Mouse (Mus musculus): ENCODE measurements around the gene Dohh. TPM values are rescaled to one million over a fixed set of nuclear protein-coding genes. Genes with fewer than 3 reads are reported as not detected.

Dohh gene
- 70.2 and 72.8 TPM in 2 replicates for polyA plus RNA-seq (2015; fragmentation: Nextera tagmentation; extraction: Ambion mirVana)

DNA sequence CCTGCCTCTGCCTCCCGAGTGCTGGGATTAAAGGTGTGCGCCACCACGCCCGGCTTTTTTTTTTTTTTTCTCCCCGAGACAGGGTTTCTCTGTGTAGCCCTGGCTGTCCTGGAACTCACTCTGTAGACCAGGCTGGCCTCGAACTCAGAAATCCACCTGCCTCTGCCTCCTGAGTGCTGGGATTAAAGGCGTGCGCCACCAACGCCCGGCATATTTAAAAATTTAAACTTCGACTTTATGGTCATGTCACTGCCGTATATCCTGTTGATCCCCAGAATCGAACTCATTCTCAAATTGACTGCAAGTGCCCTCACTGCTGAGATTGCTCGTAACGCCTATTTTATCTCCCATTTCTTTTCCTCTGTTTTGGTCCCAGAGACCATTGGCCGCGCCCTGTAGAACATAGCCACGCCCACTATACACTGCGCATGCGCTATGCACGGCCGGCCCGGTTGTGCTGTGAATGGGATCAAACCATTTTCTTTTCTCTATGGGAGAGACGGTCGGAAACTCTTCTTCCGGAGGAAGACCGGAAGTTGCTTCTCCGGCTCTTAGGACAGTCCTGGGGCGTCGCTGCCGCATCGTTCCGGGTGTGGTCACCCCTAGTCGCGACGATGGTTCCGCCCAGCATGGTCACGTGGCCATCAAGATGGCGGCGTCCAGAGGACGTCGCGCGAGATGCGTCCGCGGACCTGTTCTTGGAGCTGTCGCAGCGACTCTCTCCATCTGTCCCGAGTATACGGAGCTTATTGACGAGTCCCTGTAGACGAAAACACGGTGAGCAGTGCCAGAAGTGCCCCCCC lies at the start of gene Dohh, which contains the start of gene Gm48551:
Dohh (plus strand) TSS at position 627 of the 803 bp plus-strand sequence.
Gm48551 (plus strand) TSS at position 665 of the 803 bp plus-strand sequence.

GRCm38 (mm10) chr10:81342686-81343505 lies 41.3 kb upstream of the Dohh start, which contains the start of gene Gipc3:
Gene Gipc3, minus strand, starts transcription at chr10:81343266.

GRCm38 (mm10) chr10:81350351-81351063 lies 33.7 kb upstream of the Dohh start, which contains the start of gene Hmg20b:
Gene Hmg20b, minus strand, starts transcription at chr10:81350480.

DNA sequence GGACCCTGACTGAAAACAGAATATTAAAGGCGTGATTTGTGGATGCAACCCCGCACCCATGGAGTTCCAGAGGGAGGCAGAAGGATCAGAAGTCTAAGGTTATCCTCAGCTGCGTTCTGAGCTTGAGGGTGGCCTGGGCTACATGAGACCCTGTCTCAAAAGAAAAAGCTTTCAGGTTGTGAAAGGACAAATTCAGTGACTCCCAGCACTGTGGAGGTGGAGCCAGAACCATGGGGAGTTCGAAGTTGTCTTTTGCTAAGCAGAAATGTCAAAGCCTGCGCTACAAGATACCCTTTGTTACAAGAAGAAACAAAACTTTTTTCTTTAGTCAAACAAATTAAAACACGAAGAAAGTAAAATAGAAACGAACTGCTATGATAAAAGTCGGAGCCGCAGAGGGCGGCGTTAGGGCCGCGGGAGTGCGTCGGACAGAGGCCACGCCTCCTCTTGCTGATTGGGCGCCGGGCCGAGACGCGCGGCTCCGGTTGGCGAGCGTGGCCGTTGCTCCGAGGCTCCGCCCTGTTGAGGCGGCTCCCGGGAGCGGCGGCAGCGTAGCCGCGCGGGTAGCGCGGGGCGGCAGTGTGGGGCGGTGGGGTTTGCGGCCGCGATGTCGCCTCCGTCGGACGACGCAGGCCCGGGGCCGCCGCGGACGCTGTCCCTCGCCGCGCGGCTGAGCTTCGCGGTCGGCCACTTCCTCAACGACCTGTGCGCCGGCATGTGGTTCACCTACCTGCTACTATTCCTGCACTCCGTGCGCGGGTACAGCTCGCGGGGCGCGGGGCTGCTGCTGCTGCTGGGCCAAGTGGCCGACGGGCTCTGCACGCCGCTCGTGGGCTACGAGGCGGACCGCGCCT lies 27.0 kb upstream of the Dohh start, which contains the start of gene Mfsd12:
Mfsd12 (plus strand) TSS at position 501 of the 854 bp plus-strand sequence.

GRCm38 (mm10) chr10:81365672-81366476 lies 18.4 kb upstream of the Dohh start, which contains the start of gene 4930404N11Rik:
Gene 4930404N11Rik, minus strand, starts transcription at chr10:81365816.

GRCm38 (mm10) chr10:81377793-81378552 lies 6.3 kb upstream of the Dohh start, which contains the start of gene Fzr1:
Gene Fzr1, minus strand, starts transcription at chr10:81378516.

DNA sequence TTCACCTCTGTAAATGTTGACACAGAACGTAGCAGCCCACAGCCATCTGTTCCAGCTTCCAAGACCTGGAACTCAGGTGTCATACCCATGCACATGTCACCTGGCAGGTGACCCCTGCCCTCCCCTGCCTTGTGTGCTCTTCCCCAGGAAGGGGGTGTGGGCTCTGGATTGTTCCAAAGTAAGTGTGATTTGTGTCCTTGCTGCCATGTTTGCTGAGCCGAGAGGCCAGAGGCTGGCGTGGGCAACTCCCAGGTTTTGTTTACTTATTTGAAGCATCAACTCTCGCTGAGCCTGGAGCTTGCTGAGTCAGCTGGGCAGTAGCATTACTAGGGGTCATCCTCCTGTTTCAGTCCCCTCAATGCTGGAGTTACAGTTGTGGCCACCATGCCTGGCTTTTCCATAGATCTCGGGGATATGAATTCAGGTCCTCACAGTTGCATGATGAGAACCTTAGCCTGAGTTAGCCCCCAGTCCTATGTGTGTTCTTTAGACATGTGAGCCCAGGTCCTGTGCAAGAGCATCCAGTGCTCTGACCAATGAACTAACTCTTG lies 4.4 kb downstream of the Dohh start, which contains the start of gene Gm48552:
Gm48552 (plus strand) TSS at position 501 of the 551 bp plus-strand sequence.

DNA sequence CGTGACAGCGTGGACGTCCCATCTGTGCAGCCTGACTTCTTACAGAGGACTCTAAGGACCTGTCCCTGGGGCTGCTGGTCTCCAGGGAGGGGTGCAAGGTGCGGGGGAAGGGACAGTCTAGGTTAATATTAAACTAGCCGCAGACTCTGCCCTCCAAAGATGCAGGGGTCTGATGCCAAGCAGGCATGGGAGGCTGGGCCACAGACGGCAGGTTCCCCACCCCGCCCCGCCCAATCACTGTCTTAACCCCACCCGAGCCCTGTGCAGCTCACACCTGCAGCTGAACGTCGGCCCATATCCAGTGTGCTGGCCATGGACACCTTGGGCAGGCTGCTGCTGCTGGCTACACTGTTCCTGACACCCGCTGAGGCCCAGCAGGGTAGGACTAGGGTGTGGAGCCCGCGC lies 8.6 kb downstream of the Dohh start, which contains the start of gene Smim24:
Smim24 (plus strand) TSS at position 271 of the 405 bp plus-strand sequence.

Small RNA genes within 50 kb of the gene (microRNA-seq; reads per million reads assigned to microRNA genes)
- gene Mir1191b (1.0 to 1.1 reads per million in 2 experiments), gene Mir6913 (0 to 0.21 reads per million in 2 experiments)

Other genes starting within 250 kb of the Dohh start
- 29.7 and 34.0 TPM in 2 replicates for gene Zbtb7a, start 249.2 kb upstream of the Dohh start, polyA plus RNA-seq (2015; fragmentation: Nextera tagmentation; extraction: Ambion mirVana)
- 20.9 and 22.3 TPM in 2 replicates for gene Pias4, start 216.5 kb upstream of the Dohh start, polyA plus RNA-seq (2015; fragmentation: Nextera tagmentation; extraction: Ambion mirVana)
- gene Eef2, start 207.8 kb upstream of the Dohh start, polyA plus RNA-seq (2015; fragmentation: Nextera tagmentation; extraction: Ambion mirVana) = 392 and 402 TPM in 2 replicates
- 44.3 and 52.5 TPM in 2 replicates for gene Dapk3, start 201.4 kb upstream of the Dohh start, polyA plus RNA-seq (2015; fragmentation: Nextera tagmentation; extraction: Ambion mirVana)
- gene 4930442H23Rik, start 200.6 kb upstream of the Dohh start, polyA plus RNA-seq (2015; fragmentation: Nextera tagmentation; extraction: Ambion mirVana) = not detected in 2 replicates
- 2.9 and 4.7 TPM in 2 replicates for gene Nmrk2, start 182.4 kb upstream of the Dohh start, polyA plus RNA-seq (2015; fragmentation: Nextera tagmentation; extraction: Ambion mirVana)
- 0.26 and 0.45 TPM in 2 replicates for gene Atcay, start 153.6 kb upstream of the Dohh start, polyA plus RNA-seq (2015; fragmentation: Nextera tagmentation; extraction: Ambion mirVana)
- 2.3 and 2.5 TPM in 2 replicates for gene Zfr2, start 151.3 kb upstream of the Dohh start, polyA plus RNA-seq (2015; fragmentation: Nextera tagmentation; extraction: Ambion mirVana)
- 0.65 and 0.90 TPM in 2 replicates for gene Matk, start 131.5 kb upstream of the Dohh start, polyA plus RNA-seq (2015; fragmentation: Nextera tagmentation; extraction: Ambion mirVana)
- gene Mrpl54, start 117.5 kb upstream of the Dohh start, polyA plus RNA-seq (2015; fragmentation: Nextera tagmentation; extraction: Ambion mirVana) = 201 and 207 TPM in 2 replicates
- 50.7 and 53.6 TPM in 2 replicates for gene Apba3, start 117.5 kb upstream of the Dohh start, polyA plus RNA-seq (2015; fragmentation: Nextera tagmentation; extraction: Ambion mirVana)
- gene Tjp3, start 92.8 kb upstream of the Dohh start, polyA plus RNA-seq (2015; fragmentation: Nextera tagmentation; extraction: Ambion mirVana) = 0.47 and 0.58 TPM in 2 replicates
- gene Pip5k1c, start 91.5 kb upstream of the Dohh start, polyA plus RNA-seq (2015; fragmentation: Nextera tagmentation; extraction: Ambion mirVana) = 15.1 and 16.0 TPM in 2 replicates
- gene Cactin, start 63.3 kb upstream of the Dohh start, polyA plus RNA-seq (2015; fragmentation: Nextera tagmentation; extraction: Ambion mirVana) = 11.0 and 15.5 TPM in 2 replicates
- 7.3 and 7.8 TPM in 2 replicates for gene Tbxa2r, start 55.7 kb upstream of the Dohh start, polyA plus RNA-seq (2015; fragmentation: Nextera tagmentation; extraction: Ambion mirVana)
- gene Gipc3, start 41.2 kb upstream of the Dohh start, polyA plus RNA-seq (2015; fragmentation: Nextera tagmentation; extraction: Ambion mirVana) = 0.11 and 0.13 TPM in 2 replicates
- 38.4 and 47.5 TPM in 2 replicates for gene Hmg20b, start 33.9 kb upstream of the Dohh start, polyA plus RNA-seq (2015; fragmentation: Nextera tagmentation; extraction: Ambion mirVana)
- gene Mfsd12, start 26.9 kb upstream of the Dohh start, polyA plus RNA-seq (2015; fragmentation: Nextera tagmentation; extraction: Ambion mirVana) = 5.9 and 8.0 TPM in 2 replicates
- gene 4930404N11Rik, start 18.6 kb upstream of the Dohh start, polyA plus RNA-seq (2015; fragmentation: Nextera tagmentation; extraction: Ambion mirVana) = 0.27 and 0.37 TPM in 2 replicates
- 35.3 and 36.5 TPM in 2 replicates for gene Fzr1, start 5.9 kb upstream of the Dohh start, polyA plus RNA-seq (2015; fragmentation: Nextera tagmentation; extraction: Ambion mirVana)
- gene Gm48551, start within 50 bp of the Dohh start, polyA plus RNA-seq (2015; fragmentation: Nextera tagmentation; extraction: Ambion mirVana) = 1.2 and 1.4 TPM in 2 replicates
- 0.24 TPM in 2 replicates for gene Gm48552, start 4.6 kb downstream of the Dohh start, polyA plus RNA-seq (2015; fragmentation: Nextera tagmentation; extraction: Ambion mirVana)
- gene Smim24, start 8.6 kb downstream of the Dohh start, polyA plus RNA-seq (2015; fragmentation: Nextera tagmentation; extraction: Ambion mirVana) = 1.0 and 1.6 TPM in 2 replicates
- gene Nfic, start 71.2 kb downstream of the Dohh start, polyA plus RNA-seq (2015; fragmentation: Nextera tagmentation; extraction: Ambion mirVana) = 130 and 133 TPM in 2 replicates
- 0.09 TPM in 1 of 2 replicates, not detected in the other for gene Celf5, start 98.3 kb downstream of the Dohh start, polyA plus RNA-seq (2015; fragmentation: Nextera tagmentation; extraction: Ambion mirVana)
- 36.0 and 36.4 TPM in 2 replicates for gene Ncln, start 112.0 kb downstream of the Dohh start, polyA plus RNA-seq (2015; fragmentation: Nextera tagmentation; extraction: Ambion mirVana)
- 0.66 and 0.81 TPM in 2 replicates for gene S1pr4, start 115.7 kb downstream of the Dohh start, polyA plus RNA-seq (2015; fragmentation: Nextera tagmentation; extraction: Ambion mirVana)
- gene Gna15, start 139.8 kb downstream of the Dohh start, polyA plus RNA-seq (2015; fragmentation: Nextera tagmentation; extraction: Ambion mirVana) = 1.3 and 2.6 TPM in 2 replicates
- 44.8 and 48.0 TPM in 2 replicates for gene Gna11, start 160.8 kb downstream of the Dohh start, polyA plus RNA-seq (2015; fragmentation: Nextera tagmentation; extraction: Ambion mirVana)
- 684 and 719 TPM in 2 replicates for gene Aes, start 175.1 kb downstream of the Dohh start, polyA plus RNA-seq (2015; fragmentation: Nextera tagmentation; extraction: Ambion mirVana)
- gene Tle2, start 190.1 kb downstream of the Dohh start, polyA plus RNA-seq (2015; fragmentation: Nextera tagmentation; extraction: Ambion mirVana) = 7.1 and 9.1 TPM in 2 replicates
- gene Tle6, start 216.6 kb downstream of the Dohh start, polyA plus RNA-seq (2015; fragmentation: Nextera tagmentation; extraction: Ambion mirVana) = 7.7 and 8.7 TPM in 2 replicates
- 0.55 and 0.58 TPM in 2 replicates for gene BC025920, start 221.8 kb downstream of the Dohh start, polyA plus RNA-seq (2015; fragmentation: Nextera tagmentation; extraction: Ambion mirVana)
- gene Sirt6, start 243.4 kb downstream of the Dohh start, polyA plus RNA-seq (2015; fragmentation: Nextera tagmentation; extraction: Ambion mirVana) = 12.5 and 14.1 TPM in 2 replicates
- 8.3 and 9.4 TPM in 2 replicates for gene Ankrd24, start 244.1 kb downstream of the Dohh start, polyA plus RNA-seq (2015; fragmentation: Nextera tagmentation; extraction: Ambion mirVana)